Comparison of ENCODE assay signal across 1 mouse cellular context in the genomic region with DNA sequence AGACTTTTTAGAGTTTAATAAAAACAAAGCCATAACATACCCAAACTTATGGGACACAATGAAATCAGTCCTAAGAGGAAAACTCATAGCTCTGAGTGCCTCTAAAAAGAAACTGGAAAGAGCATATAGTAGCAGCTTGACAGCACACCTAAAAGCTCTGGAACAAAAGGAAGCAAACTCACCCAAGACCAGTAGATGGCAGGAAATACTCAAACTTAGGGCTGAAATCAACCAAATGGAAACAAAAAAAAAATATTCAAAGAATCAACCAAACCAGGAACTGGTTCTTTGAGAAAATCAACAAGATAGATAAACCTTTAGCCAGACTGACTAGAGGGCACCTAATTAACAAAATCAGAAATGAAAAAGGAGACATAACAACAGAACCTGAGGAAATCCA. TPM values are rescaled to one million over a fixed set of nuclear protein-coding genes. Genes with fewer than 3 reads are reported as not detected.
"Had no signal": no experiment of that assay in that cellular context is flagged by ENCODE, and none has a peak within 500 bp of the region (broad histone marks: within the 10 kb centered on the region; RNA-seq: fewer than 3 reads in every experiment).

No protein-coding gene starts in this region.

RNA-seq across cellular contexts. Expression of a gene that starts 47.9 kb away (rescaled TPM):
- total RNA-seq: hematopoietic stem cell, adult 5-6 weeks had no signal
